Mouse (Mus musculus) stomach, embryonic 14.5 days (tissue): ENCODE results near the gene Ptpn14. TPM values are rescaled to one million over a fixed set of nuclear protein-coding genes. Genes with fewer than 3 reads are reported as not detected.

Experiments used
- ATAC-seq: fragments of 200-750 bp; cut with Nextera tagmentation; 2 replicates; pipeline ENCODE4 v1.8.0; 2017; ENCODE audit warnings: low read depth, moderate TSS enrichment; ENCODE audit not compliant: insufficient number of reproducible peaks, insufficient read depth, low FRiP score
- H3K27ac ChIP-seq: fragments of 300-500 bp; sonication (generic); 2 replicates; pipeline ENCODE4 v1.5.1; 2014; ENCODE audit warnings: mild to moderate bottlenecking, low read length, moderate library complexity, mixed read lengths
- H3K27me3 ChIP-seq: fragments of 300-500 bp; sonication (generic); 2 replicates; pipeline ENCODE4 v1.6.1; 2014; ENCODE audit warnings: low read length, control low read depth, mixed read lengths; ENCODE audit not compliant: control insufficient read depth, insufficient read depth
- H3K36me3 ChIP-seq: fragments of 300-500 bp; sonication (generic); 2 replicates; pipeline ENCODE4 v1.6.1; 2014; ENCODE audit warnings: mild to moderate bottlenecking, control low read depth, low read length, moderate library complexity, mixed read lengths; ENCODE audit not compliant: control insufficient read depth, insufficient read depth
- H3K4me1 ChIP-seq: fragments of 300-500 bp; sonication (generic); 2 replicates; pipeline ENCODE4 v1.6.1; 2014; ENCODE audit warnings: low read length, control low read depth, mixed read lengths; ENCODE audit not compliant: control insufficient read depth, insufficient read depth
- H3K4me2 ChIP-seq: fragments of 300-500 bp; sonication (generic); replicated peaks from 2 replicates; pipeline ENCODE4 v1.6.1; 2014; ENCODE audit warnings: low read depth, low read length, control low read depth
- H3K4me3 ChIP-seq: fragments of 300-500 bp; sonication (generic); 2 replicates; pipeline ENCODE4 v1.5.1; 2014; ENCODE audit warnings: low read depth, low read length, control low read depth
- H3K9ac ChIP-seq: fragments of 300-500 bp; sonication (generic); replicated peaks from 2 replicates; pipeline ENCODE4 v1.6.1; 2014; ENCODE audit warnings: low read depth, mild to moderate bottlenecking, control low read depth, low read length, moderate library complexity, mixed read lengths
- H3K9me3 ChIP-seq: fragments of 300-500 bp; sonication (generic); 2 replicates; pipeline ENCODE4 v1.6.1; 2016; ENCODE audit warnings: low read depth, low read length, control low read depth; ENCODE audit not compliant: control insufficient read depth
- WGBS: fragments of 180-500 bp; shearing (Covaris S2); extraction: QIAGEN DNeasy Blood & Tissue Kit; methylation state at CpG from one replicate; pipeline ENCODE4 v1.1.7; 2014; 5-methylcytosine and 5-hydroxymethylcytosine counted together
- polyA plus RNA-seq: library from polyadenylated mRNA; unstranded; fragments of >200 nt; fragmentation: Nextera tagmentation; extraction: Ambion mirVana; gene quantifications from 2 replicates; pipeline ENCODE4 v1.2.1, GENCODE M21; 2014

Gene Ptpn14
- polyA plus RNA-seq, 1 experiment from 2014 or later, result 14.3 TPM

DNA sequence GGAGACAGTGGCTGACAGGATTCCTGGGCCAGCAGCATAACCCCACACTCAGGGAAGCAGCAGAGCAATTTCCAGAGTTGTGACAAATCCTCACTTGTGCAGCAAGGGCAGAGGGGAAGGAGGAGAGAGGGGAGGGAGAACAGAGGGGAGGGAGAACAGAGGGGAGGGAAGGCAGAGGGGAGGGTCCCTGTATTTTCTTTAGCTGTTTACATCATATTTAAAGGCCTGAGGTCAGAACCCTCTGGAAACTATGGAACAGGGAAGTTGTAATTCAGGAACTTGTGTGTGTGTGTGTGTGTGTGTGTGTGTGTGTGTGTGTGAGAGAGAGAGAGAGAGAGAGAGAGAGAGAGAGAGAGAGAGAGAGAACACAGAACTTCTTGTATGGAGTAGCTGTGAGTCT lies 21.1 kb upstream of the Ptpn14 start:
- Histone ChIP-seq H3K4me2 (no peak overlapping the region), H3K36me3 (no peaks in the 10 kb centered on the region), H3K9ac (no peak overlapping the region), H3K27me3 (no peaks in the 10 kb centered on the region), H3K4me1 (no peaks in the 10 kb centered on the region), H3K27ac (peak overlapping the region; percentile 58; the same call in 1 of the 2 replicates), H3K9me3 (no peaks in the 10 kb centered on the region), H3K4me3 (no peak overlapping the region)
- no peak for ATAC-seq

DNA sequence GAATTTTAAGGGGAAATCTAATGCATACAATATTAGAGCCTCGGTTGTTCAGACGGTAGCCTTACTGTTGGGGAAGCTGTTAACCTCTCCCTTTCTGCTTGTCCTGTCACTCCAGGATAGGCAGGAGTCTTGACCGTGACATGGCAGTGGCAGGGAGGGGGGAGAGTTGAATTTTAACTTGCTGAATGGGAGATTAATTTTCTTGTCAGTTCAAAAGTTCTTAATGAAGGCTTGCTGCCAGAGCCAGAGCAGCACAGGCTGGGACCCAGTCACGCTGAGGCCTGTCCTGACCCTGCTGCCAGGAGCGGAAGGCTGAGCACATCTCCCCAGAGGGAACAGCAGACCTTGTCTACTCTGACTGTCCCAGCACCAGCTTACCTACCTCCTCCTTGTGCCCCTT lies 20.6 kb upstream of the Ptpn14 start:
- 0 out of 2 replicates have a peak, but pooled peaks have one; percentile 42 for ATAC-seq
- Histone ChIP-seq H3K4me1 (no peaks in the 10 kb centered on the region), H3K27ac (peak overlapping the region; percentile 55; the same call in 1 of the 2 replicates), H3K27me3 (no peaks in the 10 kb centered on the region), H3K4me2 (no peak overlapping the region), H3K36me3 (no peaks in the 10 kb centered on the region), H3K4me3 (no peak overlapping the region), H3K9ac (no peak overlapping the region), H3K9me3 (no peaks in the 10 kb centered on the region)
- 24% methylated on average over 5 of the region's 5 CpGs for WGBS

DNA sequence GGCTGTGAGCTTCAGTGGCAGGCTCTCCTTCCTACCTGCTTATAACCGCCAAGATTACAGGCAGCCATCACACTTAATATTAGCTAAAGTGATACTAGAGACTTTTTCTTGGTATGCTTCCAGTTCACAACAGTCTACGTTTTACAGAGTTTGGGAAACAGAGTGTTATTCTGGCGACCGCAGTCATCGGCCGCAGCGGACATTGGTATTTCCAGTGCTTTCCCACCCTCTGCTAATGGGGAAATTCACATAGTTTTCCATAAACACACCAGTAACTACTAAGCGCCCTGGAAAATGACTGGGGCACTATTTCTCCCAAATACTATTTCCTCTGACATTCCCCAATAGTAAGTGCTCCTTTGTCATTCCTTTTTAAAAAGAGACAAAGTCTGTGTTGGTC lies 19.1 kb upstream of the Ptpn14 start:
- H3K27ac ChIP-seq, result no peak overlapping the region; the same call in 1 of the 2 replicates
- H3K36me3 ChIP-seq, result no peaks in the 10 kb centered on the region
- no peaks in the 10 kb centered on the region for H3K27me3 ChIP-seq
- no peak for ATAC-seq
- no peaks in the 10 kb centered on the region for H3K4me1 ChIP-seq
- H3K9me3 ChIP-seq, result no peaks in the 10 kb centered on the region
- no peak overlapping the region for H3K4me2 ChIP-seq
- no peak overlapping the region for H3K4me3 ChIP-seq
- no peak overlapping the region for H3K9ac ChIP-seq
- 63% methylated on average over 8 of the region's 8 CpGs for WGBS

- Histone ChIP-seq H3K27ac (no peak overlapping the region), H3K4me2 (no peak overlapping the region), H3K27me3 (no peaks in the 10 kb centered on the region), H3K9me3 (no peaks in the 10 kb centered on the region), H3K4me1 (0 out of 2 replicates have a peak, but pooled peaks cover 3% of the 10 kb centered on the region), H3K4me3 (no peak overlapping the region), H3K9ac (no peak overlapping the region), H3K36me3 (no peaks in the 10 kb centered on the region)
- 57% methylated on average over 19 of the region's 19 CpGs for WGBS
- ATAC-seq, result no peak
These were observed 11.9 kb upstream of the Ptpn14 start for GRCm38 (mm10) chr1:189715915-189716797.

- ATAC-seq, result no peak
- H3K9me3 ChIP-seq, result no peaks in the 10 kb centered on the region
- H3K27me3 ChIP-seq, result no peaks in the 10 kb centered on the region
- H3K36me3 ChIP-seq, result no peaks in the 10 kb centered on the region
- H3K9ac ChIP-seq, result no peak overlapping the region
- whole genome bisulfite sequencing, result 89% methylated on average over 11 of the region's 11 CpGs
- H3K4me1 ChIP-seq, result 0 out of 2 replicates have a peak, but pooled peaks cover 3% of the 10 kb centered on the region
- H3K4me2 ChIP-seq, result no peak overlapping the region
- no peak overlapping the region for H3K4me3 ChIP-seq
- H3K27ac ChIP-seq, result no peak overlapping the region
These were observed 10.5 kb upstream of the Ptpn14 start for GRCm38 (mm10) chr1:189717546-189717945.

DNA sequence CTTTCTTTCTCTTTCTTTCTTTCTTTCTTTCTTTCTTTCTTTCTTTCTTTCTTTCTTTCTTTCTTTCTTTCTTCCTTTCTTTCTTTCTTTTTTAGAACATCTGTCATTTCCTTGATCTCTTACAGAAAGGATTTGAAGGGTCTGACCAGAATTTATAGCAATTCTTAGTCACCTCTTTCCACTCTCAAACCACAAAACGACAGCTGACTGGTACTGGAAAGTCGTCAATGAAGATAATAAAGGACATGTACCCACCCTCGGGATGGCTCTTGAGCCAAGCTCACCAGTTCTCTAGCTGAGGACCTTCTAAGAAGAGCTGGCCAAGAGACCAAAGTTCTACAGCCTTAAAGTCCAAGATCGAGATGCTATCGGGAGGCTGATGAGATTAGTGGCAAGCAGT lies 9.5 kb upstream of the Ptpn14 start:
- Histone ChIP-seq H3K4me3 (no peak overlapping the region), H3K9me3 (no peaks in the 10 kb centered on the region), H3K36me3 (no peaks in the 10 kb centered on the region), H3K4me2 (no peak overlapping the region), H3K27me3 (no peaks in the 10 kb centered on the region), H3K4me1 (0 out of 2 replicates have a peak, but pooled peaks cover 3% of the 10 kb centered on the region), H3K27ac (no peak overlapping the region), H3K9ac (no peak overlapping the region)
- no peak for ATAC-seq
- WGBS, result 81% methylated on average over 5 of the region's 5 CpGs

DNA sequence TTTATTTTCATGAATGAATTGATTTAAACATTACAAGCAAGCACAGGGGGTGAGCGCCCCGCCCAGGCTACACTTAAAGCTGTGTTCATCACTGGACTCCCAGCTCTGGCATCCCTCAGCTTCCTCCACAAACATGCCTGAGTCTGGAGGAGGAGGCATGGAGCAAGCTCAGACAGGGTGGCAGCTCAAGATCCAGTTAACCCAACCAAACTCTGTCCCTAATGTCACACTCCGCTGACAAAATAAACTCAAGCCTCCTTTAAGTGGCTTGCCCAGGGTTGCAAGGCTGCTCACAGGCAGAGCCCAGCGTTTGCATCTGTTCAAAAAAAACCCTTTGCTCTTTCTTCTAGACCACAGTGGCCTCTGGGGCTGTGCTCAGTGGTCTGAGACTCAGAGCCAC lies 1.9 kb upstream of the Ptpn14 start:
- H3K27ac ChIP-seq, result no peak overlapping the region; the same call in 1 of the 2 replicates
- ATAC-seq, result no peak
- WGBS, result 66% methylated on average over 4 of the region's 4 CpGs

DNA sequence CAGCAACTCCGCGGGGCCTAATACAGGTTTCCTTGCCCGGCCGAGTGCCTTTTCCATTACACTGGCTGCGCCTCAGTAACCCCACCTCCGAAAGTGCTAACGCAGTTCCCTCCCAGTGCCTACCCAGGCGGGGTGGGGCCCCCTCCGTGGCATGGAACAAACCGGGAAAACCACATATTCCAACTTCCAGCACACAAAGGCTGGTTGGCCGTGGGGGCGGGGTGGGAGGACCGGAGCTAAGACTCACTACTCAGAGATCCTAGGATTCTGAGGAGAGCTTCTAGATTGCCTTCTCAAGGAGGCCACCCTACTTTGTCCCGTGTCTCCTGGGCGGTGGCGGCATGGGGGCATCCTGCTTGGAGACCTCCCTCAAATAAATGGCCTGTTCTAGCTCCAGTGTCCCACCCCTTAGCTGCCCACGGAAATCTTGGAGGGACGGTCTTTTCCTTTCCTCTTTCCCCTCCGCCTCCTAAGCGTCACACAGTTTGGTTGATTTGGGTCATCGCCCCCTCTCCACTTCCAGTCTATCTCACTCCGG lies 653 bp upstream of the Ptpn14 start:
- peak; percentile 70 for ATAC-seq
- Histone ChIP-seq H3K9ac (peak overlapping the region; percentile 84), H3K9me3 (no peaks in the 10 kb centered on the region), H3K27me3 (no peaks in the 10 kb centered on the region), H3K27ac (peak overlapping the region; percentile 93), H3K4me1 (peaks cover 18% of the 10 kb centered on the region), H3K4me2 (peak overlapping the region; percentile 78), H3K4me3 (peak overlapping the region; percentile 93), H3K36me3 (no peaks in the 10 kb centered on the region)
- WGBS, result 1% methylated on average over 22 of the region's 22 CpGs

More for the DNA sequence above, 1.9 kb upstream of the Ptpn14 start:
- H3K27me3 ChIP-seq, result no peaks in the 10 kb centered on the region
- H3K36me3 ChIP-seq, result no peaks in the 10 kb centered on the region
- H3K9ac ChIP-seq, result no peak overlapping the region
- no peak overlapping the region for H3K4me3 ChIP-seq
- no peak overlapping the region for H3K4me2 ChIP-seq
- H3K4me1 ChIP-seq, result peaks cover 15% of the 10 kb centered on the region
- H3K9me3 ChIP-seq, result no peaks in the 10 kb centered on the region
